Mouse (Mus musculus) liver, embryonic 12.5 days (tissue): ENCODE measurements at regions not wholly inside any gene's neighbourhood (a gene's known extent, or its start where the extent isn't known, plus 50 kb on each side); places are given as distances from the start of the nearest gene placed in this dataset.
A peak's percentile ranks its signal among the peaks of the same experiment; 100 is the strongest.

Experiments used
- ATAC-seq: fragments of 200-750 bp; cut with Nextera tagmentation; 2 replicates; pipeline ENCODE4 v1.8.0; 2017; ENCODE audit warnings: moderate number of reproducible peaks, mild to moderate bottlenecking, moderate library complexity
- H3K27ac ChIP-seq: fragments of 300-500 bp; sonication (generic); 2 replicates; pipeline ENCODE4 v1.5.1; 2016; ENCODE audit warnings: mild to moderate bottlenecking
- H3K27me3 ChIP-seq: fragments of 300-500 bp; sonication (generic); replicated peaks from 2 replicates; pipeline ENCODE4 v1.6.1; 2016; ENCODE audit warnings: mild to moderate bottlenecking, moderate library complexity
- H3K36me3 ChIP-seq: fragments of 300-500 bp; sonication (generic); 2 replicates; pipeline ENCODE4 v1.6.1; 2016; ENCODE audit warnings: mild to moderate bottlenecking, moderate library complexity
- H3K4me1 ChIP-seq: fragments of 300-500 bp; sonication (generic); 2 replicates; pipeline ENCODE4 v1.6.1; 2016
- H3K4me2 ChIP-seq: fragments of 300-500 bp; sonication (generic); 2 replicates; pipeline ENCODE4 v1.6.1; 2016; ENCODE audit warnings: mild to moderate bottlenecking, moderate library complexity
- H3K4me3 ChIP-seq: fragments of 300-500 bp; sonication (generic); 2 replicates; pipeline ENCODE4 v1.5.1; 2016; ENCODE audit warnings: mild to moderate bottlenecking, moderate library complexity
- H3K9ac ChIP-seq: fragments of 300-500 bp; sonication (generic); 2 replicates; pipeline ENCODE4 v1.6.1; 2016; ENCODE audit warnings: mild to moderate bottlenecking, moderate library complexity
- H3K9me3 ChIP-seq: fragments of 300-500 bp; sonication (generic); replicated peaks from 2 replicates; pipeline ENCODE4 v1.6.1; 2016; ENCODE audit warnings: mild to moderate bottlenecking, moderate library complexity
- WGBS: fragments of 180-500 bp; shearing (Covaris S2); methylation state at CpG from one replicate; pipeline ENCODE4 v1.1.7; 2016; ENCODE audit not compliant: insufficient replicate concordance; 5-methylcytosine and 5-hydroxymethylcytosine counted together

DNA sequence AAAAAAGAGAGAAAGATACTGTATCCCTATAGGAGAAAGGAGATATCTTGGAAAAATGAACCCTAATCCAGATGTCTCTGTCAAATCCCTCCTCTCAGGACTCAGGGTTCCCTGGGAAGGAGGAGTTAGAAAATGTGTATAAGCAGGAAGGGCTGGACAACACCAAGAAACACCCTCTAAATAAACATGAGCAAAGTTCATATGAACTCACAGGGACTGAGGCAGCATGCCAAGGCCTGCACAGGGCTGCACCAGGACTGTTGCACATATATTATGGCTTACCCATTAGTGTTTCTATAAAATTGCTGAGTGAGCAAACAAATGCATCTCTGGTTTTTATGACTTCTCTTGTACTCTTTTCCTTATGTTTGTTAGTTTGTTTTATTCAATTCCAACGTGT, 508.5 kb upstream of the Fam174a start:
- Histone ChIP-seq H3K9me3 (no peaks in the 10 kb centered on the region), H3K27me3 (no peaks in the 10 kb centered on the region), H3K9ac (no peak overlapping the region), H3K27ac (no peak overlapping the region), H3K4me2 (no peak overlapping the region), H3K4me3 (no peak overlapping the region), H3K4me1 (no peaks in the 10 kb centered on the region), H3K36me3 (no peaks in the 10 kb centered on the region)
- 30% methylated on average over 1 of the region's 1 CpGs for WGBS
- no peak for ATAC-seq

DNA sequence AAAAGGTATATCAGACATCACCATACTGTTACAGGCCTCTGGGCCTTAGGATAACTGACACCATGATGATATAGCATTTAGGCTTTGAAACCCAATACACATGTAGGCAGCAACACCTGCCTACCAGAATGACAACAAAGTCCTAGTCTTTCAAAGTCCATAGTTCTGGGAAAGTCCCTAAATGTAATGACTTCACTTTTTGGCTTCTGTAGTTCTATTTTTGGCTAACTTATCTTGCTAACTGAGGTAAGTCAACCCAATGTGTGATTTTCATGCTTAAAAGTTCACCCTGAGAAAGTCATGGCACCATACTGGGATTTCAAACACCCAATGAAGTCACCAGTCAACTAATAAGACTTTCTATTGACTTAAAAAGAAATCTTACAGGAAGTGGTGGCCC, 485.8 kb upstream of the Fam174a start:
- no peak for ATAC-seq
- H3K9me3 ChIP-seq = no peaks in the 10 kb centered on the region
- H3K27me3 ChIP-seq = no peaks in the 10 kb centered on the region

DNA sequence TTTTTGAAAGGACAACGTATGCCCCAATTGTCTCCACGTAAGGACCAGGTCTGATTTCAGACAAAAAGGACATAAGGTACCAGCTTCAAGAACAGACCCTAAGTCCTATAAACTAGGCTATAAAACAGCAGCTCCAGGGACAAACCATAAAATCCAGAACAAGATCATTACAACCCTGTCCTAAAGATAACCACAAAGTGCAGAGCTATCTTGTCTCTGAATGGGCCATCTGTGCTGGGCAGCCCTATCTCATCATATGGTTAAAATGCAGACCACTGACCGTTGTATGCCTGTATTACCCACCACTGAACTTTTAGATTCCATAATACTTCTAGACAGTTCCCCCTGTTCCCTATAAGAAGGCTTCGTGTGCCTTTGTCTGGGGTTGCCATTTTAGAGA, 477.4 kb upstream of the Fam174a start:
- Histone ChIP-seq H3K27me3 (no peaks in the 10 kb centered on the region), H3K9ac (no peak overlapping the region), H3K4me3 (no peak overlapping the region), H3K36me3 (no peaks in the 10 kb centered on the region), H3K4me2 (no peak overlapping the region), H3K4me1 (no peaks in the 10 kb centered on the region), H3K9me3 (no peaks in the 10 kb centered on the region), H3K27ac (no peak overlapping the region)
- ATAC-seq = no peak; the same call in 1 of the 2 replicates
- 52% methylated on average over 4 of the region's 4 CpGs for WGBS

More for the DNA sequence above, 485.8 kb upstream of the Fam174a start:
- H3K4me1 ChIP-seq = no peaks in the 10 kb centered on the region
- H3K36me3 ChIP-seq = no peaks in the 10 kb centered on the region
- no peak overlapping the region for H3K4me3 ChIP-seq
- H3K4me2 ChIP-seq = no peak overlapping the region
- no peak overlapping the region for H3K27ac ChIP-seq
- H3K9ac ChIP-seq = no peak overlapping the region

DNA sequence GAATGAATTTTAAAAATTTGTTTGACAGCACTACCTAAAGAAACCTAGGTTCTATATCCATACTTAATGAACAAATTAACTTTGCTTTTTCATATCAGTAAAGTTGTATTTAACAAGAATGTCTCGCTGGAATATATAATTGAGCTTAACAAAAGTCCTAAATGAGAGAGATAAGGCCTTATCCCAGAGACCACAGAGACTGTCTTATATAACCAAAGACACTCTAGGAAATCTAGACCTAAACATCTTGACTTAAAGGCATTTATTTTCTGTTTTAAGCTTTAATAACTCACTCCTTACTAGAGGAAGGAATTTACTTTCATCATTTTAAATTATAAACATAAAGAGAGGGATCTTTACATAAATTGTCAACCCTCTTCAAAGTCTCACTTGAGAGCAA, 461.9 kb upstream of the Fam174a start:
- Histone ChIP-seq H3K4me3 (no peak overlapping the region), H3K9me3 (no peaks in the 10 kb centered on the region), H3K27me3 (no peaks in the 10 kb centered on the region), H3K36me3 (no peaks in the 10 kb centered on the region), H3K4me1 (no peaks in the 10 kb centered on the region), H3K4me2 (no peak overlapping the region), H3K9ac (no peak overlapping the region), H3K27ac (no peak overlapping the region)
- 50% methylated on average over 1 of the region's 1 CpGs for WGBS
- no peak for ATAC-seq

DNA sequence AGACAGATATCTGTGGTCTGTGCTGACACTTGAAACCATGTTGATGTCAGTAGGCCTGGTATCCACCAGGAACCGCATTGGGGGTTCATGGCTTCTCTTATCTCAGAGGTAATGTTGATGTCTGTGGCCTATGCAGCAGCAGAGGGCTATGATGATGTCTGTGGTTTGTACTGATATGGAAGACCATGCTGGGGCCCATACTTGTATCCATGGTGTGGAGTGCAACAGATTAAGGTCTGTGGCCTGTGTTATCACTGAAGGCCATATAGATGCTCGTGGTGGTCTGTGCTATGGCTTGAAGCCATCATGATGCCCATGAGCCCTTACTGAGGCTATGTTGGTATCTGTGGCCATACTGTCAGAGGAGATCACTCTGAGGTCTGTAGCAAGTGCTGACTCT, 455.0 kb upstream of the Fam174a start:
- H3K36me3 ChIP-seq = no peaks in the 10 kb centered on the region
- H3K9me3 ChIP-seq = no peaks in the 10 kb centered on the region
- ATAC-seq = peak; percentile 98
- H3K9ac ChIP-seq = no peak overlapping the region
- peaks cover 11% of the 10 kb centered on the region; the same call in 1 of the 2 replicates for H3K4me1 ChIP-seq
- H3K27ac ChIP-seq = no peak overlapping the region
- no peak overlapping the region for H3K4me2 ChIP-seq
- no peaks in the 10 kb centered on the region for H3K27me3 ChIP-seq
- H3K4me3 ChIP-seq = no peak overlapping the region
- WGBS = 31% methylated on average over 2 of the region's 2 CpGs

DNA sequence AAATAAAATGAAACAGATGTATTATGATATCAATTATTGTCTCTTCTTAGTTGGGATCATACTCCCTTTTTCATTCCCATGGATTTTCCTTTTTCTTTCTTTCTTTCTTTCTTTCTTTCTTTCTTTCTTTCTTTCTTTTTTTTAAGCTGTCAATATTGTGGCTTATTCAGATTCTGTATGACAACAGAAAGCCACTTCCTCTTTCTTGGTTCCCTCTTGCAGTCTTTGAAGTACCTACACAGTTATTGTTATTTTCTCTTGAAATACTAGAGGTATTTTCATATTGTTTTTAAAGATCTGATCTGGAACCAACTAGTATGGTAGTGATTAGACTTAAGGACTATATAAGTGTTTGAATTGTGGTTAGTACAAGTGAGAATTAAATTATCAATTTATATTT, 444.6 kb upstream of the Fam174a start:
- no peak overlapping the region for H3K9ac ChIP-seq
- H3K27ac ChIP-seq = no peak overlapping the region
- no peaks in the 10 kb centered on the region for H3K36me3 ChIP-seq
- H3K9me3 ChIP-seq = no peaks in the 10 kb centered on the region
- ATAC-seq = no peak
- no peak overlapping the region for H3K4me2 ChIP-seq
- H3K4me3 ChIP-seq = no peak overlapping the region
- no peaks in the 10 kb centered on the region for H3K27me3 ChIP-seq
- no peaks in the 10 kb centered on the region for H3K4me1 ChIP-seq

DNA sequence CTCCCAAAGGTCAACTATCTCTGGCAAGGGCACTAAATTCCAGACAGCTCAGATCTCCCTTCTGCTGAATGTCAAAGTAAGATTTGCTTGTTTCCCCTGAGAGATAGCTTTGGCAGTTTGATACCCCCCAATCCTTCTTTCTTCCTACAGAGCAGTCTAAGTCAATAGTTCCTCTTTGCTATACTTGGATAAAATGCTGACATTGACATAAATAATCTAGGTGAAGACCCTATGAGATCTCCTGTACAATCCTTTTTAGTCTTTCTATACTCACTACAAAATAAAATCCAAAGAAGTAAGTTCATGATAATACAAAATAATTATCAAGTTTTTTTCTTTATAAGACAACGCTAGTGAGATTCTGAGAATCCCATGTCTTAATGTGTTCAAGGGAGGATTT, 432.9 kb upstream of the Fam174a start:
- Histone ChIP-seq H3K4me2 (no peak overlapping the region), H3K9me3 (no peaks in the 10 kb centered on the region), H3K4me3 (no peak overlapping the region), H3K27me3 (no peaks in the 10 kb centered on the region), H3K27ac (no peak overlapping the region), H3K4me1 (no peaks in the 10 kb centered on the region), H3K36me3 (no peaks in the 10 kb centered on the region), H3K9ac (no peak overlapping the region)
- no peak for ATAC-seq
- 80% methylated on average over 1 of the region's 1 CpGs for WGBS

DNA sequence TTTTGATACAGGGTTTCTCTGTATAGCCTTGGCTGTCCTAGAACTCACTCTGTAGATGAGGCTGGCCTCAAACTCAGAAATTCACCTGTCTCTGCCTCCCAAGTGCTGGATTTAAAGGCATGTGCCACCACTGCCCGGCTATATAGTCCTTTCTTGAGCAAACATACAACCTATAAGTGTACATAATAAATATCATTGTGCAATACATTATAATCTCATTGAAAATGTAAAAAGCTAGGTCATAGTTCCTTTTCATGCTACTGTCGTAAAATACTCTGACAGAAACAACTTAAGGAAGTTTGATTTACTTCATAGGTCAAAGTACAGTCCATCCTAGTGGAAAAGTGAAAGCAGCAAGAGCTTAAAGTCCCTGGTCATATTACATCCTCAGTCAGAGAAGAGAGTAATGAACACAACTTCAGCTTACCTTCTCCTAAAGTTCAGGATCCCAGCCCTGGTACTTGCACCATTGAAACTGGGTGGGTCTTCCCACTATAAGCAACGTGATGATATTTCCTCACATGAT, 408.4 kb upstream of the Fam174a start:
- no peak for ATAC-seq
- H3K36me3 ChIP-seq = no peaks in the 10 kb centered on the region
- no peaks in the 10 kb centered on the region for H3K4me1 ChIP-seq
- H3K27ac ChIP-seq = no peak overlapping the region
- WGBS = 65% methylated on average over 3 of the region's 3 CpGs
- no peak overlapping the region for H3K4me2 ChIP-seq
- H3K9me3 ChIP-seq = no peaks in the 10 kb centered on the region
- no peak overlapping the region for H3K9ac ChIP-seq
- H3K27me3 ChIP-seq = no peaks in the 10 kb centered on the region
- H3K4me3 ChIP-seq = no peak overlapping the region

DNA sequence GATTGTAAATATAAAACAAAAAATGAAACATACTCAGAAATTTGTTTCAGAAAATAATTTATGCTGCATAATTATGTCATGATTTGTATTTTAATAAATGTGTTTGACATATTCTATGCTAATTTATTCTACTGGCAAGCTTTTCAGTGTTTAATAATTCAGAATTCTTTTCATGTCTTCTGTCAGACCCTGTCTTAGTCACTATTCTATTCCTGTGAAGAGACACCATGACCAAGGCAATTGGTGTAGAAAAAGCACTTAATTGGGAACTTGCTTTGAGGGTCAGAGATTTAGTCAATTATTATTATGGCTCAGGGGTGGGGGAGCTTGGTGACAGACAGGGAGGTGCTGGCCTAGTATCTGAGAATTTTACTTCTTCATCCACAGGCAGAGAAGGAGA, 402.6 kb upstream of the Fam174a start:
- no peak overlapping the region for H3K27ac ChIP-seq
- H3K4me2 ChIP-seq = no peak overlapping the region
- no peaks in the 10 kb centered on the region for H3K27me3 ChIP-seq
- ATAC-seq = no peak
- H3K9ac ChIP-seq = no peak overlapping the region
- no peaks in the 10 kb centered on the region for H3K4me1 ChIP-seq
- no peaks in the 10 kb centered on the region for H3K36me3 ChIP-seq
- H3K9me3 ChIP-seq = no peaks in the 10 kb centered on the region
- H3K4me3 ChIP-seq = no peak overlapping the region
